Mouse (Mus musculus): ENCODE data around the gene Hhipl1.

DNA sequence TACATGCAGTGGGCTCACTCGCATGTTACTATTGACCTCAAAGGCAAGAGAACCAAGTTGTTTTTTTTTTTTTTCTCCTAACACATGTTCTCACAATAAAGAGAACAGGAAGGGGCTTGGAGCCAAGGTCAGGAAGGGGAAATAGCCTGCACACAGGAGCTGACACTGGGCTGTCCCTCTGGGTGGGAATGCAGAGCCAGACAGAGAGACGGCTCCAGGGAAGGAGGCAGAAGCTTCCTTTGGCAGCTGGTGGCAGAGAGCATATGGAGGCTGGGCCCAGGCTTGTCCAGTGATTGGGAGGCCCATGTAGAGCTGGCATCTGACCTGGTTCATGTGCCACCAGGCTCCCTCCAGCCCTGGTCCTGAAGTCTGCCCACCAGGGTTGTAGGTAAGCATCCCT lies 61.8 kb downstream of the Hhipl1 start:
- no peak for TF ChIP-seq CTCF (IDR thresholded peaks at IDR 0.05; ENCODE audit: low read depth)
- no peak for TF ChIP-seq EP300 (optimal IDR thresholded peaks at IDR 0.05)
